Mouse (Mus musculus) intestine, embryonic 14.5 days (tissue): ENCODE measurements around the gene Actn1. TPM values are rescaled to one million over a fixed set of nuclear protein-coding genes. Genes with fewer than 3 reads are reported as not detected.

Source experiments
- ATAC-seq: fragments of 200-750 bp; cut with Nextera tagmentation; replicated peaks from 2 replicates; pipeline ENCODE4 v1.8.0; 2017; ENCODE audit warnings: low read depth, moderate number of reproducible peaks, moderate TSS enrichment, moderate library complexity; ENCODE audit not compliant: low FRiP score, low TSS enrichment
- DNase-seq: peaks from one replicate; pipeline ENCODE4 v3.0.0-alpha.2; 2018; ENCODE audit warnings: low spot score
- H3K27ac ChIP-seq: fragments of 300-500 bp; sonication (generic); 2 replicates; pipeline ENCODE4 v1.5.1; 2014; ENCODE audit warnings: low read depth, mild to moderate bottlenecking, control low read depth
- H3K27me3 ChIP-seq: fragments of 300-500 bp; sonication (generic); replicated peaks from 2 replicates; pipeline ENCODE4 v1.6.1; 2014; ENCODE audit warnings: low read length, control low read depth; ENCODE audit not compliant: control insufficient read depth, insufficient read depth
- H3K36me3 ChIP-seq: fragments of 300-500 bp; sonication (generic); 2 replicates; pipeline ENCODE4 v1.6.1; 2014; ENCODE audit warnings: low read length, control low read depth; ENCODE audit not compliant: control insufficient read depth, insufficient read depth
- H3K4me1 ChIP-seq: fragments of 300-500 bp; sonication (generic); replicated peaks from 2 replicates; pipeline ENCODE4 v1.6.1; 2014; ENCODE audit warnings: low read length, control low read depth, mixed read lengths; ENCODE audit not compliant: control insufficient read depth, insufficient read depth
- H3K4me2 ChIP-seq: fragments of 300-500 bp; sonication (generic); 2 replicates; pipeline ENCODE4 v1.6.1; 2014; ENCODE audit warnings: low read length
- H3K4me3 ChIP-seq: fragments of 300-500 bp; sonication (generic); 2 replicates; pipeline ENCODE4 v1.5.1; 2014; ENCODE audit warnings: low read depth, low read length, control low read depth, mixed read lengths
- H3K9ac ChIP-seq: fragments of 300-500 bp; sonication (generic); 2 replicates; pipeline ENCODE4 v1.6.1; 2014; ENCODE audit warnings: mild to moderate bottlenecking, low read length
- H3K9me3 ChIP-seq: fragments of 300-500 bp; sonication (generic); 2 replicates; pipeline ENCODE4 v1.6.1; 2016; ENCODE audit warnings: low read length, control low read depth; ENCODE audit not compliant: control insufficient read depth
- WGBS: fragments of 180-500 bp; shearing (Covaris S2); extraction: QIAGEN DNeasy Blood & Tissue Kit; methylation state at CpG from one replicate; pipeline ENCODE4 v1.1.7; 2014; 5-methylcytosine and 5-hydroxymethylcytosine counted together
- polyA plus RNA-seq: library from polyadenylated mRNA; unstranded; fragments of >200 nt; fragmentation: Nextera tagmentation; extraction: Ambion mirVana; gene quantifications from 2 replicates; pipeline ENCODE4 v1.2.1, GENCODE M21; 2014

Gene Actn1
- polyA plus RNA-seq, 1 experiment from 2014 or later, result 68.6 TPM

- no peaks in the 10 kb centered on the region for H3K4me1 ChIP-seq
- H3K27ac ChIP-seq, result no peak overlapping the region
- WGBS, result 93% methylated on average over 4 of the region's 4 CpGs
- no peak for DNase-seq
- peaks cover 2% of the 10 kb centered on the region; the same call in 1 of the 2 replicates for H3K9me3 ChIP-seq
- no peak overlapping the region for H3K4me2 ChIP-seq
- ATAC-seq, result no peak
- no peak overlapping the region for H3K9ac ChIP-seq
- H3K36me3 ChIP-seq, result peaks cover 59% of the 10 kb centered on the region
- no peaks in the 10 kb centered on the region for H3K27me3 ChIP-seq
- H3K4me3 ChIP-seq, result no peak overlapping the region
These were observed 56.9 kb downstream of the Actn1 start for GRCm38 (mm10) chr12:80203284-80203683.

- no peak for ATAC-seq
- Histone ChIP-seq H3K27me3 (no peaks in the 10 kb centered on the region), H3K9me3 (peaks cover 2% of the 10 kb centered on the region; the same call in 1 of the 2 replicates), H3K4me1 (no peaks in the 10 kb centered on the region), H3K36me3 (peaks cover 69% of the 10 kb centered on the region), H3K27ac (no peak overlapping the region), H3K4me3 (no peak overlapping the region), H3K4me2 (no peak overlapping the region), H3K9ac (no peak overlapping the region)
- 63% methylated on average over 2 of the region's 2 CpGs for WGBS
- no peak for DNase-seq
These were observed 60.4 kb downstream of the Actn1 start for GRCm38 (mm10) chr12:80199738-80200137.

GRCm38 (mm10) chr12:80198487-80198886 is 61.7 kb downstream of the Actn1 start:
- DNase-seq (peak; percentile 79), ATAC-seq (no peak; the same call in 1 of the 2 replicates)
- Histone ChIP-seq H3K27me3 (no peaks in the 10 kb centered on the region), H3K27ac (no peak overlapping the region), H3K36me3 (peaks cover 69% of the 10 kb centered on the region), H3K9me3 (peaks cover 2% of the 10 kb centered on the region; the same call in 1 of the 2 replicates), H3K4me2 (no peak overlapping the region), H3K9ac (no peak overlapping the region), H3K4me3 (no peak overlapping the region), H3K4me1 (no peaks in the 10 kb centered on the region)
- 14% methylated on average over 3 of the region's 3 CpGs for WGBS

- Histone ChIP-seq H3K27me3 (no peaks in the 10 kb centered on the region), H3K36me3 (peaks cover 70% of the 10 kb centered on the region), H3K4me2 (no peak overlapping the region), H3K4me1 (no peaks in the 10 kb centered on the region), H3K9me3 (peaks cover 2% of the 10 kb centered on the region; the same call in 1 of the 2 replicates), H3K27ac (no peak overlapping the region), H3K4me3 (no peak overlapping the region), H3K9ac (no peak overlapping the region)
- ATAC-seq (no peak), DNase-seq (peak; percentile 87)
- WGBS, result 76% methylated on average over 10 of the region's 10 CpGs
These were observed 62.8 kb downstream of the Actn1 start for GRCm38 (mm10) chr12:80197343-80197742.

- ATAC-seq (no peak), DNase-seq (no peak)
- Histone ChIP-seq H3K4me2 (no peak overlapping the region), H3K9ac (no peak overlapping the region), H3K27me3 (no peaks in the 10 kb centered on the region), H3K4me3 (no peak overlapping the region), H3K36me3 (peaks cover 99% of the 10 kb centered on the region), H3K27ac (no peak overlapping the region), H3K9me3 (no peaks in the 10 kb centered on the region), H3K4me1 (no peaks in the 10 kb centered on the region)
- WGBS, result 84% methylated on average over 5 of the region's 5 CpGs
These were observed 68.4 kb downstream of the Actn1 start for GRCm38 (mm10) chr12:80191806-80192205.

GRCm38 (mm10) chr12:80191371-80191770 is 68.8 kb downstream of the Actn1 start:
- Histone ChIP-seq H3K4me3 (no peak overlapping the region), H3K4me2 (no peak overlapping the region), H3K36me3 (peaks cover 99% of the 10 kb centered on the region), H3K9ac (no peak overlapping the region), H3K4me1 (no peaks in the 10 kb centered on the region), H3K9me3 (no peaks in the 10 kb centered on the region), H3K27ac (no peak overlapping the region), H3K27me3 (no peaks in the 10 kb centered on the region)
- WGBS, result 80% methylated on average over 6 of the region's 6 CpGs
- no peak for DNase-seq
- ATAC-seq, result no peak

- Histone ChIP-seq H3K27me3 (no peaks in the 10 kb centered on the region), H3K9ac (no peak overlapping the region), H3K4me1 (no peaks in the 10 kb centered on the region), H3K4me2 (no peak overlapping the region), H3K36me3 (peaks cover 99% of the 10 kb centered on the region), H3K9me3 (no peaks in the 10 kb centered on the region), H3K4me3 (no peak overlapping the region), H3K27ac (no peak overlapping the region)
- no peak for DNase-seq
- WGBS, result 89% methylated on average over 10 of the region's 10 CpGs
- no peak for ATAC-seq
These were observed 69.3 kb downstream of the Actn1 start for GRCm38 (mm10) chr12:80190915-80191314.

GRCm38 (mm10) chr12:80184041-80184440 is 76.1 kb downstream of the Actn1 start:
- Histone ChIP-seq H3K9ac (no peak overlapping the region), H3K4me3 (no peak overlapping the region), H3K27me3 (no peaks in the 10 kb centered on the region), H3K4me1 (no peaks in the 10 kb centered on the region), H3K36me3 (peaks cover 88% of the 10 kb centered on the region), H3K27ac (no peak overlapping the region), H3K4me2 (no peak overlapping the region), H3K9me3 (no peaks in the 10 kb centered on the region)
- DNase-seq (no peak), ATAC-seq (no peak)
- 87% methylated on average over 5 of the region's 5 CpGs for WGBS

GRCm38 (mm10) chr12:80181831-80182230 is 78.3 kb downstream of the Actn1 start:
- DNase-seq, result no peak
- H3K4me1 ChIP-seq, result no peaks in the 10 kb centered on the region
- no peak overlapping the region for H3K27ac ChIP-seq
- H3K9ac ChIP-seq, result no peak overlapping the region
- no peak overlapping the region for H3K4me2 ChIP-seq
- H3K4me3 ChIP-seq, result no peak overlapping the region
- H3K9me3 ChIP-seq, result no peaks in the 10 kb centered on the region
- WGBS, result 94% methylated on average over 2 of the region's 2 CpGs
- H3K36me3 ChIP-seq, result peaks cover 86% of the 10 kb centered on the region
- no peak for ATAC-seq
- no peaks in the 10 kb centered on the region for H3K27me3 ChIP-seq
